Mouse (Mus musculus) left cerebral cortex, postnatal 10 days (tissue): Measurements from ENCODE around the gene Kynu. TPM values are rescaled to one million over a fixed set of nuclear protein-coding genes. Genes with fewer than 3 reads are reported as not detected.

Experiments
- DNase-seq, 2 experiments: peaks; one replicate each; pipeline ENCODE4 v3.0.0; 2021 to 2022; ENCODE audit warnings: low spot score in 2 of 2, mixed read lengths in 1 of 2; ENCODE audit errors: extremely low spot score in 1 of 2
- intact Hi-C: fragments of 180-260 bp; cut with DNase I; formaldehyde crosslinking; loops from one replicate; pipeline ENCODE4 v1.15.1; 2025
- total RNA-seq, 2 experiments: library from RNA; stranded (reverse); gene quantifications; 2 replicates each; pipeline ENCODE4 v1.2.3; 2021

The Kynu gene
- under 1 TPM in 1 of 2 experiments, not detected in 1; 0.32 TPM for total RNA-seq

DNA sequence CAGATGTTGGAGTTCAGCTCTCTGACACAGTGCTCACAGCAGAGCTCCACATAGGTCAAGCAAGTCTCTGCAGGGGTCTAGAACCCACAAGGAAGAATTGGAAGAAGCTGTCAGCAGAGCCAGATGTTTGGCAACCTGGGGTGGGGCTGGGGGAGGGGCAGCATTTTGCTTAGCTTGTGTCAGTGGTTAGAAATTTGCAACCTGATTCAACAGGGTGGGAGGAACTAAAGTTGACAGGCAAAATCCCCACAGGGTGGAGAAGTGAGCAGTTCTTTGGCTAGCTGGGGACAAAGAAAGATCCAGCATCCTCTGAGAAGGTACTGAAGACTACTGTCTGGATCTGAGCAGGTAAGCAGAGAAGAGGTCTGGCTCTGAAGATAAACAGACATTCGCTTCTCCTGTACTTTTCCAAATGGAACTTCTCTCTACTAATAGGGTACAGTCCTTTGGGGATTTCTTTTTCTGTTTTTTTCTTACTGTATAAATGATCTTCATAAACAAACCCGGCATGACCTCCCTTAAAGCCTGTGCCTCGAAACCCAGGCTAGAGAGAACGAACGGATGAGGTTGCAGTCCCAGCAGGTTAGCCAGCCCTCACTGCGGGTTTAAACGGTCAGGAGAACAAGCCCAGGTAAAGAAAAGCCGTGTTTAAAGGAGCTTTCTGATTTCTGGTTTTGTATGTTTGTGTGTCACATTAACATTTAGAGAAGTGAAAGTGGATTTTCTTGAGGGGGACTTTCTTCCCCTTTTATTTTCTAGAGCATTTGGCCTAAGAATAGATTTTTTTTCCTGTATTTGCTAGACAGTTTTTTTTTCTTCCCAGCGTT lies at the start of gene Kynu:
Kynu (plus strand) TSS at position 268 of the 827 bp plus-strand sequence.
- intact Hi-C loops: no loop called here
- no peak for DNase-seq

GRCm38 (mm10) chr2:43506182-43506581 lies 48.9 kb upstream of the Kynu start:
- DNase-seq: peak in 1 of 2 experiments; percentile 53
- intact Hi-C loops: no loop called here

GRCm38 (mm10) chr2:43513852-43514251 lies 41.3 kb upstream of the Kynu start:
- intact Hi-C loops: no loop called here

GRCm38 (mm10) chr2:43534417-43534816 lies 20.7 kb upstream of the Kynu start:
- DNase-seq: no peak

More at GRCm38 (mm10) chr2:43513852-43514251, 41.3 kb upstream of the Kynu start:
- no peak for DNase-seq

GRCm38 (mm10) chr2:43542615-43543014 lies 12.5 kb upstream of the Kynu start:
- DNase-seq: no peak
- intact Hi-C loops: no loop called here

More at GRCm38 (mm10) chr2:43534417-43534816, 20.7 kb upstream of the Kynu start:
- intact Hi-C loops: no loop called here

DNA sequence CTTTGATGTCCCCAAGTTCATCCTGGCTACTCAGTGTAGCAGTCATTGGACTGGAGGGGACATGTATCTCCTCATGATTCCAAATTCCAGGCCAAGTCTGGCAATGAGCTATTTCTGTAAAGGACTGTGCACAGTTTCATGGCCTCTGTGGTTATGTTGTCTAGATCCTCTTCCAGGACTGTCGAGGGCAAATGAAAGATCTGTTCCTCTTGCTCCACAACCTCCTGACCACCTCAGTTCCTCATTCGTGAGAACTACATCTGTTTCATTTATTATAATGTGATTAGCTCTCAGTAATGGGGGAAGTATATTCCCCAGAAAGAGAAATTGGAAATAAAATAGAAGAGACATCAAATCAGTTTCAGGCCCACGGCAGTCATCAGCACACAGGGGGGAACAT lies 9.5 kb upstream of the Kynu start:
- no peak for DNase-seq
- intact Hi-C loops: no loop called here

DNA sequence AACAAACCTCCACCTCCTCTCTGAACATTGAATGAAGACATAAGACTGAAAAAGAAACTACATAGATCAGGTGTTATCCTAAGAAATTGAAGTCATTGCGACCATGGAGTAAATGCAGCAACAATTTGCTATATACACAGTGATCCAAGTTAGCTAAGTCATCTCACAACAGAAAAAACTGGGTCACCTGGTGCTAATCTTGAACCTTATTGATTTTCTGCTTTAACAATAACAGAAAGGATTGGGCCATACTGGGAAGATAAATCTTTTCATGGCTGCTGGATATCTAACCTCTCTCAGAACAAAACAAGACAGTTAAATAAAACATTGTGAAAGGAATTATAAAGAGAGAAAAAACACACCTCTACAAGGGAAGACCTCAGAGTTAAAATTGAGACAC lies 8.7 kb upstream of the Kynu start:
- DNase-seq: no peak
- intact Hi-C loops: no loop called here

DNA sequence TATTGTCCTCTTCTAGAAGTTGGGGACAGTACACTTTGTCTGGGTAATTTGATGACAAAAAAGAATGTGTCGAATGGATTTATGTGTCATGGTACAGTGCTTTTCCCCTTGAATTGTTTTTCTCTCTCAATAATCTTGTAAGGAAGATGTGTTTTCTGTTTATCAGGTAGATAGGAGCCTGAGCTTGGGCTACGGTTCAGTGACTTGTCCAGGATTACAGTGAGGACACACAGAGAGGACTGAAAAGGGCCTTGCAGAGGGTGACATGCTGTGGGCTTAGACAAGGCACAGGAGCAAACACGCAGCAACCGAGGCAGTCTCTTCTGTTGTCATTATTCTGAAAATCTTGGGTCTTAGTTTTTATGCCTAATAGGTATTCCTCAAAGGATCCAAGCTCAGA lies 913 bp upstream of the Kynu start:
- no peak for DNase-seq
- intact Hi-C loops: no loop called here

- no peak for DNase-seq
- intact Hi-C loops: no loop called here
These were observed 758 bp downstream of the Kynu start for GRCm38 (mm10) chr2:43555889-43556285.

GRCm38 (mm10) chr2:43556985-43557384 lies 1.9 kb downstream of the Kynu start:
- no peak for DNase-seq
- intact Hi-C loops: no loop called here

DNA sequence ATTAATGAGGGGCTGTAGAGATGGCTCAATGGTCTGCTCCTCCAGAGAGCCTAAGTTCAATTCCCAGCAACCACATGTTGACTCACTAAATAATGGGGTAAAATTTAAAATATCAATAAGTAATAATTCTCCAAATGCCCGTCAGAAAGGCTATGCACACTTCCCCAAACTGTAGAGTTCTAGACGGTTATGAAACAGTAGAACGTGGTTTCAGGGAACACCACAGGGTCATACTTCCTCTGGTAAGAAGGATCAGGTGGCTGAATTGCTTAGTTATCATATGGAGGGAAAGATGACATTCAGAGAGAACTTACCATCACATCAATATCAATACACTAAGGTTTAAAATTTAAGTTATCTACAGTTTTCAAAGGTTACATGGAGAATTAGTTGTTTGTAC lies 6.1 kb downstream of the Kynu start:
- intact Hi-C loops: no loop called here
- DNase-seq: no peak

DNA sequence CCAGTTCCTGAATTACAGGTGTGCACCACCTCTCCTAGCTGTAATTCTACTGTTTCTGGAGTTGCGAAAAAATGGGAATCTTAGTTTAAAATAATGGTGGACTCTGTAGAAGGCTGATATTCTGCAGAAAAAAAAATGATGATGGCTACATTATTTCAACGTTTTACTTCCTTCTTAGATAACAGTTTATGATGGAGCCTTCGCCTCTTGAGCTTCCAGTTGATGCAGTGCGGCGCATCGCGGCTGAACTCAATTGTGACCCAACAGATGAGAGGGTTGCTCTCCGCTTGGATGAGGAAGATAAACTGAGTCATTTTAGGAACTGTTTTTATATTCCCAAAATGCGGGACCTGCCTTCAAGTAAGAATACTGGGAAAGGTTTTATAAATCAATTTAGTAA lies 7.7 kb downstream of the Kynu start:
- intact Hi-C loops: no loop called here
- DNase-seq: no peak

- DNase-seq: no peak
- intact Hi-C loops: no loop called here
These were observed 13.3 kb downstream of the Kynu start for GRCm38 (mm10) chr2:43568406-43568805.

GRCm38 (mm10) chr2:43573526-43573925 lies 18.4 kb downstream of the Kynu start:
- intact Hi-C loops: no loop called here
- DNase-seq: no peak

DNA sequence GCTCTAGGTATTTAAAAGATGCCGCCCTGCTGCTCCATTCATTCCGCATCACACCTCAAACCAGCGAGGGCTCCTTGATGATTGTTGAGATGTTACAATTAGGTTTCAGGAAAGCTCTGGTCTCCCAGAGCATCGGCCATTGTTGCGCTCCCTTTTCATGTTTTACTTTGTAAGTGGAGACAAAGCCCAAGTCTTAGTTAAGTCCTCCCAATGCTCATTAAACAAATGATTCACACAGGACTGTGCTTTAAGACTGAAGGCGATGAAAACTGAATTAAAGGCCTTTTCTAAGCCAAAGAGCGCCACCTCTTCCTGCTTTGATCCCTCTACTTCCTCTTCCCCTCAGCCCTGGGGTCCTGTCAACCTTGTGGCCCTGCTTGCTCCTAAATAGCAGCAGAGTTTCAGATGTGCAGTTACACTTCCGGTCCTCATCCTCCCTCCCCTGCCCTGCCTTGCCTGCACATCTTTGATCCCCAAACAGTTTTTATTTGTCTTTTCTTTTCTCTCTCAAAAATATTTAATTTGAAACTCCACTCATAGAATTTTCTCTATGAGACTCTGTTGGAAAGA lies 28.2 kb downstream of the Kynu start:
- DNase-seq: no peak
- intact Hi-C loops: no loop called here

GRCm38 (mm10) chr2:43585508-43585907 lies 30.4 kb downstream of the Kynu start:
- intact Hi-C loops: no loop called here
- DNase-seq: no peak

GRCm38 (mm10) chr2:43587832-43588231 lies 32.7 kb downstream of the Kynu start:
- DNase-seq: no peak
- intact Hi-C loops: no loop called here

DNA sequence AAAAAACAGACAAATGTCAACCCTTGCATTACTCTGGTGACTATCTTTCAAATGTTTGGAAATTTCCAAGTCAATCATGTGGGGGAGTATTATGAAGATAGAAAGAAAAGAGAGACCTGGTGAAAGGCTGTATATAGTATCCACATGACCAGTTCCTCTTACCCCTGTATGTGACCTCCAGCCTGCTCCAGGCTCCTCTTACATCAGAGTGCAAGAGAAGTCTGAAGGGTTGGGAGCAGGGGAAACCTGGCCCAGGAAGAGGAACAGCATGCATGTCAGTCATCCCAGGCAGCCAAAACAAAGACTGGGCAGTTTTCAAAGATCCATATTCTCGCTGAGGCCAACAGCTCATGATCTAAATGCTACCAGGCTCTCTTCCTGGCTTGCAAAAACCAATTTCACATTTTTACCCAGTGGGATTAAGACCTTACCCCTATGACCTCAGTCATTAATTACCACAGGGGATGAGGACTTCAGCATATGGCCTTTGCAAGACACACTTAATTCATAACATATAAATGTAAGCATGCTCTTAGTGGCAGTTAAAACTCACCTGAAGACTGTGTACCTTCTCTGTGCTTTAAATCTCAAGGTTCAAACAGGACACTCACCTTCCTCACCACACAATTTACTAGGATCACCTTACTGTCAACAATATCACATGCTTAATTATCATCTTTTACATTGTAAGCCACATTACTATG lies 37.0 kb downstream of the Kynu start:
- intact Hi-C loops: no loop called here
- DNase-seq: no peak

DNA sequence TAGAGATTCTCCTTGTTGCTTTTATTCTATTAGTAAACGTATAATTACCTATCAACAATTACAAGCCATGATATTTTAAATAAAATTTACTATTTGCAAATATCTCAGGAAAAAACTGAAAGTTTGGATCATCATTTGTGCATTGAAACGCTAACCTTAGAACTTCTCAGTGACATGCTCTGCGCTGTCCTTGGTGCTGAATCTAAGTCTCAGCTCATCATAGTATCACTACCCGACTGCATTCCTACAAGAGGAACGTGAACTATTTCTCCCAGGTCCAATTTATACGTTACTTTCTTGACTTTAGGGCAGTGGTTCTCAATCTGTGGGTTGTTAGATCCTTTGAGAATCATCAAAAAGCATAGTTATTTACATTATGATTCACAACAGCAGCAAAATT lies 58.4 kb downstream of the Kynu start:
- DNase-seq: no peak
- intact Hi-C loops: no loop called here

GRCm38 (mm10) chr2:43621140-43621539 lies 66.0 kb downstream of the Kynu start:
- no peak for DNase-seq
- intact Hi-C loops: loop anchor here (10.0 kb wide), 1 partner anchor 936 kb away; no protein-coding TSS in a partner anchor
